8 mouse cellular contexts compared by ENCODE assay signal in genomic region chr17:56007444-56008355, GRCm38 (mm10). TPM values are rescaled to one million over a fixed set of nuclear protein-coding genes. Genes with fewer than 3 reads are reported as not detected.
DNase-seq lines count a peak whose midpoint lies in the region; ATAC-seq lines count a peak whose summit lies in the region.

No protein-coding gene starts in this region.

- H3K36me3 ChIP-seq in heart, embryonic 11.5 days (ENCODE audit: control insufficient read depth, insufficient read depth, low read length): peaks cover 4% of the 10 kb centered on the region; the same call in 1 of the 2 replicates
- peaks cover 14% of the 10 kb centered on the region for H3K36me3 ChIP-seq in forebrain, embryonic 15.5 days
- H3K36me3 ChIP-seq in midbrain, embryonic 10.5 days: peaks cover 24% of the 10 kb centered on the region

- intact Hi-C loops in heart, postnatal 25 days (cut with DNase I): no loop called here

- peak overlapping the region; percentile 54 for H3K27ac ChIP-seq in heart, embryonic 11.5 days (ENCODE audit: low read depth, low read length)
- peak overlapping the region; percentile 98 for H3K27ac ChIP-seq in forebrain, embryonic 15.5 days (replicated peaks)
- H3K27ac ChIP-seq in midbrain, embryonic 10.5 days (replicated peaks): peak overlapping the region; percentile 96

- H3K9ac ChIP-seq in heart, embryonic 11.5 days (ENCODE audit: low read depth, low read length): peak overlapping the region; percentile 59
- peak overlapping the region; percentile 12; the same call in 1 of the 2 replicates for H3K9ac ChIP-seq in forebrain, embryonic 15.5 days (replicated peaks)

- no peak for DNase-seq in heart, postnatal 25 days (ENCODE audit: low spot score)
- peak; percentile 53 for DNase-seq in ES-CJ7 (ENCODE audit: low read depth, low spot score)
- peak; percentile 36 for DNase-seq in midbrain, embryonic 10.5 days (ENCODE audit: low spot score)
- DNase-seq in adipocyte (ENCODE audit: low spot score): no peak
- DNase-seq in frontal cortex, postnatal 14 days (ENCODE audit: low spot score in 2 of 2): no peak
- no peak for DNase-seq in spleen, postnatal 10 days (ENCODE audit: low spot score in 2 of 2)

- H3K9me3 ChIP-seq in heart, embryonic 11.5 days (replicated peaks; ENCODE audit: control insufficient read depth, low read length): no peaks in the 10 kb centered on the region
- no peaks in the 10 kb centered on the region for H3K9me3 ChIP-seq in forebrain, embryonic 15.5 days
- no peaks in the 10 kb centered on the region for H3K9me3 ChIP-seq in midbrain, embryonic 10.5 days (replicated peaks)

- H3K27me3 ChIP-seq in heart, embryonic 11.5 days (ENCODE audit: control insufficient read depth, insufficient read depth, low read length): no peaks in the 10 kb centered on the region
- H3K27me3 ChIP-seq in forebrain, embryonic 15.5 days: no peaks in the 10 kb centered on the region
- H3K27me3 ChIP-seq in midbrain, embryonic 10.5 days (ENCODE audit: low read depth, poor library complexity, severe bottlenecking): peaks cover 11% of the 10 kb centered on the region

- peak overlapping the region; percentile 100 for H3K4me2 ChIP-seq in heart, embryonic 11.5 days
- H3K4me2 ChIP-seq in forebrain, embryonic 15.5 days (replicated peaks): peak overlapping the region; percentile 85

- no peak for ATAC-seq in heart, embryonic 11.5 days (replicated peaks; ENCODE audit: insufficient number of reproducible peaks, low FRiP score, low TSS enrichment)
- ATAC-seq in forebrain, embryonic 15.5 days (replicated peaks): peak; percentile 15

- WGBS in heart, embryonic 11.5 days (ENCODE audit: insufficient replicate concordance): 25% methylated on average over 13 of the region's 14 CpGs
- 30% methylated on average over 14 of the region's 14 CpGs for WGBS in forebrain, embryonic 15.5 days
- WGBS in midbrain, embryonic 10.5 days: 29% methylated on average over 14 of the region's 14 CpGs

- H3K4me3 ChIP-seq in heart, embryonic 11.5 days (ENCODE audit: low read depth, low read length): peak overlapping the region; percentile 81
- H3K4me3 ChIP-seq in forebrain, embryonic 15.5 days: peak overlapping the region; percentile 94
- peak overlapping the region; percentile 86 for H3K4me3 ChIP-seq in midbrain, embryonic 10.5 days

- peaks cover 18% of the 10 kb centered on the region for H3K4me1 ChIP-seq in heart, embryonic 11.5 days (ENCODE audit: control insufficient read depth, insufficient read depth, low read length)
- peaks cover 32% of the 10 kb centered on the region for H3K4me1 ChIP-seq in forebrain, embryonic 15.5 days
- peaks cover 42% of the 10 kb centered on the region for H3K4me1 ChIP-seq in midbrain, embryonic 10.5 days

RNA-seq across cellular contexts. Expression of gene Mpnd, which starts 2.2 kb away (rescaled TPM):
- polyA plus RNA-seq in heart, embryonic 11.5 days (2014; fragmentation: Nextera tagmentation; extraction: Ambion mirVana): 67.6 and 68.3 TPM in 2 replicates
- 10 to 100 TPM; 50.0 to 59.4 TPM for total RNA-seq in heart, postnatal 25 days (2021)
- polyA plus RNA-seq in forebrain, embryonic 15.5 days (2015; fragmentation: Nextera tagmentation; extraction: Ambion mirVana): 190 and 191 TPM in 2 replicates
- 131 and 160 TPM in 2 replicates for polyA plus RNA-seq in midbrain, embryonic 10.5 days (2016; fragmentation: Nextera tagmentation; extraction: Ambion mirVana)

RNA-seq across cellular contexts. Expression of gene Stap2, which starts 2.3 kb away (rescaled TPM):
- 7.2 and 8.1 TPM in 2 replicates for polyA plus RNA-seq in heart, embryonic 11.5 days (2014; fragmentation: Nextera tagmentation; extraction: Ambion mirVana)
- 10 to 100 TPM; 14.1 to 14.6 TPM for total RNA-seq in heart, postnatal 25 days (2021)
- polyA plus RNA-seq in forebrain, embryonic 15.5 days (2015; fragmentation: Nextera tagmentation; extraction: Ambion mirVana): 4.9 and 5.5 TPM in 2 replicates
- polyA plus RNA-seq in midbrain, embryonic 10.5 days (2016; fragmentation: Nextera tagmentation; extraction: Ambion mirVana): 5.2 and 5.5 TPM in 2 replicates

RNA-seq across cellular contexts. Expression of gene Fsd1, which starts 21.4 kb away (rescaled TPM):
- 5.0 and 5.2 TPM in 2 replicates for polyA plus RNA-seq in heart, embryonic 11.5 days (2014; fragmentation: Nextera tagmentation; extraction: Ambion mirVana)
- under 1 TPM in 1 of 2 experiments, not detected in 1; 0.47 TPM for total RNA-seq in heart, postnatal 25 days (2021)
- 127 and 151 TPM in 2 replicates for polyA plus RNA-seq in forebrain, embryonic 15.5 days (2015; fragmentation: Nextera tagmentation; extraction: Ambion mirVana)
- polyA plus RNA-seq in midbrain, embryonic 10.5 days (2016; fragmentation: Nextera tagmentation; extraction: Ambion mirVana): 78.4 and 95.0 TPM in 2 replicates

RNA-seq across cellular contexts. Expression of gene Sh3gl1, which starts 28.7 kb away (rescaled TPM):
- polyA plus RNA-seq in heart, embryonic 11.5 days (2014; fragmentation: Nextera tagmentation; extraction: Ambion mirVana): 89.9 and 90.6 TPM in 2 replicates
- 10 to 100 TPM; 17.6 to 19.8 TPM for total RNA-seq in heart, postnatal 25 days (2021)
- 120 and 122 TPM in 2 replicates for polyA plus RNA-seq in forebrain, embryonic 15.5 days (2015; fragmentation: Nextera tagmentation; extraction: Ambion mirVana)
- polyA plus RNA-seq in midbrain, embryonic 10.5 days (2016; fragmentation: Nextera tagmentation; extraction: Ambion mirVana): 161 and 162 TPM in 2 replicates

RNA-seq across cellular contexts. Expression of gene Chaf1a, which starts 32.5 kb away (rescaled TPM):
- polyA plus RNA-seq in heart, embryonic 11.5 days (2014; fragmentation: Nextera tagmentation; extraction: Ambion mirVana): 13.4 and 13.5 TPM in 2 replicates
- 1 to 10 TPM in 1 of 2 experiments, under 1 TPM in 1; 0.95 to 1.2 TPM for total RNA-seq in heart, postnatal 25 days (2021)
- 10.8 and 14.3 TPM in 2 replicates for polyA plus RNA-seq in forebrain, embryonic 15.5 days (2015; fragmentation: Nextera tagmentation; extraction: Ambion mirVana)
- 45.4 and 49.3 TPM in 2 replicates for polyA plus RNA-seq in midbrain, embryonic 10.5 days (2016; fragmentation: Nextera tagmentation; extraction: Ambion mirVana)

Comparison
In these comparisons a context has a peak if more than half of its experiments do, and no peak if none do; other contexts are left out.
1. DNase-seq: peak in ES-CJ7 (single experiment) and midbrain, embryonic 10.5 days (single experiment); none in heart, postnatal 25 days (single experiment), adipocyte (single experiment), frontal cortex, postnatal 14 days (0 of 2) and spleen, postnatal 10 days (0 of 2).
2. RNA of gene Fsd1, which starts 21.4 kb away (polyA plus RNA-seq): 127 to 151 TPM in forebrain, embryonic 15.5 days and 78.4 to 95.0 TPM in midbrain, embryonic 10.5 days; 5.0 to 5.2 TPM in heart, embryonic 11.5 days; every median in the first group is over 10 times any median in the second.
3. Peak in every context shown above with its lines, with median percentiles within 50 percentile points of each other: H3K27ac ChIP-seq and H3K4me3 ChIP-seq.